Mouse (Mus musculus) neural tube, embryonic 14.5 days (tissue): ENCODE data around the gene Ugt1a6a. TPM values are rescaled to one million over a fixed set of nuclear protein-coding genes. Genes with fewer than 3 reads are reported as not detected.
"Not testable (repeated sequence)": the region's sequence is repeated elsewhere in the genome, so short reads cannot be mapped to it uniquely, and the experiment has no call there.

Experiments used
- ATAC-seq: fragments of 200-750 bp; cut with Nextera tagmentation; 2 replicates; pipeline ENCODE4 v1.8.0; 2017; ENCODE audit warnings: low read depth, mild to moderate bottlenecking, moderate TSS enrichment, moderate library complexity
- H3K27ac ChIP-seq: fragments of 300-500 bp; sonication (generic); 2 replicates; pipeline ENCODE4 v1.5.1; 2014; ENCODE audit warnings: low read depth, mild to moderate bottlenecking, control low read depth, low read length, moderate library complexity, mixed read lengths
- H3K27me3 ChIP-seq: fragments of 300-500 bp; sonication (generic); 2 replicates; pipeline ENCODE4 v1.6.1; 2014; ENCODE audit warnings: low read length; ENCODE audit not compliant: control insufficient read depth, insufficient read depth
- H3K36me3 ChIP-seq: fragments of 300-500 bp; sonication (generic); 2 replicates; pipeline ENCODE4 v1.6.1; 2014; ENCODE audit warnings: low read length, mixed read lengths; ENCODE audit not compliant: control insufficient read depth, insufficient read depth
- H3K4me1 ChIP-seq: fragments of 300-500 bp; sonication (generic); 2 replicates; pipeline ENCODE4 v1.6.1; 2014; ENCODE audit warnings: low read length; ENCODE audit not compliant: control insufficient read depth, insufficient read depth
- H3K4me2 ChIP-seq: fragments of 300-500 bp; sonication (generic); 2 replicates; pipeline ENCODE4 v1.6.1; 2014; ENCODE audit warnings: mild to moderate bottlenecking, low read depth, low read length, control low read depth
- H3K4me3 ChIP-seq: fragments of 300-500 bp; sonication (generic); 2 replicates; pipeline ENCODE4 v1.5.1; 2014; ENCODE audit warnings: low read depth, low read length, control low read depth, mixed read lengths
- H3K9ac ChIP-seq: fragments of 300-500 bp; sonication (generic); replicated peaks from 2 replicates; pipeline ENCODE4 v1.6.1; 2014; ENCODE audit warnings: low read depth, mild to moderate bottlenecking, control low read depth, low read length, mixed read lengths
- H3K9me3 ChIP-seq: fragments of 300-500 bp; sonication (generic); 2 replicates; pipeline ENCODE4 v1.6.1; 2016; ENCODE audit warnings: low read length; ENCODE audit not compliant: control insufficient read depth
- WGBS: fragments of 180-500 bp; shearing (Covaris S2); extraction: QIAGEN DNeasy Blood & Tissue Kit; methylation state at CpG from one replicate; pipeline ENCODE4 v1.1.7; 2014; 5-methylcytosine and 5-hydroxymethylcytosine counted together
- polyA plus RNA-seq: library from polyadenylated mRNA; unstranded; fragments of >200 nt; fragmentation: Nextera tagmentation; extraction: Ambion mirVana; gene quantifications from 2 replicates; pipeline ENCODE4 v1.2.1, GENCODE M21; 2014

Ugt1a6a gene
- polyA plus RNA-seq, 1 experiment from 2014 or later, result 0.76 TPM

DNA sequence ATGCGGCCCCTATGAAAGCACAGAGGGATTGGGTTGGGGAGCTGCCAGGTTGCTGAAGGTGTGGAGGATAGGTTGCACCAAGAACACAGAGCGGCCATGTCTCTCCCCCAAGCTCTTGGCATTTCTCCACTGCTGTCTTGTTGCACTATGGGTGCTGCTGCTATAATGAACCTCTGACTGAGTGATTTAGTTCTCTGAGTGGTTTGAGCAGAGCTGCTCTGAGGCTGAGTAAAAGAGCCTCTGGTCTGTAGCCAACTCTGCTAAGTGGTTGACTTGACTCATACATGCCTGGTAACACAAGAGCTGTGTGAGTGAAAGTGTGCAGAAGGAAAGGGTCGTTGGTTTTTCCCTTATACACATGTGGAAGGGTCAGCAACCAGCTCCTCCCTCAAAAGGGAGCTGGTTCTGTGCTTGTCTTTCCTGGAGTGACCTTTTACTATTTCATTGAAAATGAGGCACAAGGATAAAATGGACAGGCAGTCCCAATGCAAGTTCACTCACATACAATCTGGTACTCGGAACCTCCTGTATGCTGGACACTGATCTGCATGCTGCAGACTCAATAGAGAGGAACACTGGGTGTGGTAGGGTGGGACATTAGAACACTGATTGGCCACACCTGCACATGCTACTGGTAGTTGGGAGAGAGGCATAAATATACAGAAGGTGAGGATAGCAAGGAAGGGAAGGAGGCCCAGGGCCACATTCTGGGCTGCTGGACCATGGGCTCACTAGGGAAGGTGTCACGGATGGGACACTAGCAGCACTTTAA is 30.7 kb upstream of the Ugt1a6a start:
- not testable (repeated sequence) for H3K27me3 ChIP-seq, ATAC-seq, H3K36me3 ChIP-seq, H3K4me3 ChIP-seq, H3K9me3 ChIP-seq, H3K9ac ChIP-seq, H3K27ac ChIP-seq, H3K4me2 ChIP-seq, H3K4me1 ChIP-seq
- 87% methylated on average over 4 of the region's 5 CpGs for WGBS

GRCm38 (mm10) chr1:88104667-88105430 is 29.8 kb upstream of the Ugt1a6a start:
- H3K9ac ChIP-seq, result no peak overlapping the region
- H3K9me3 ChIP-seq, result no peaks in the 10 kb centered on the region
- no peaks in the 10 kb centered on the region for H3K36me3 ChIP-seq
- H3K27ac ChIP-seq, result no peak overlapping the region
- H3K4me3 ChIP-seq, result no peak overlapping the region
- no peaks in the 10 kb centered on the region for H3K4me1 ChIP-seq
- WGBS, result 88% methylated on average over 1 of the region's 1 CpGs
- no peaks in the 10 kb centered on the region for H3K27me3 ChIP-seq
- ATAC-seq, result no peak
- H3K4me2 ChIP-seq, result no peak overlapping the region

DNA sequence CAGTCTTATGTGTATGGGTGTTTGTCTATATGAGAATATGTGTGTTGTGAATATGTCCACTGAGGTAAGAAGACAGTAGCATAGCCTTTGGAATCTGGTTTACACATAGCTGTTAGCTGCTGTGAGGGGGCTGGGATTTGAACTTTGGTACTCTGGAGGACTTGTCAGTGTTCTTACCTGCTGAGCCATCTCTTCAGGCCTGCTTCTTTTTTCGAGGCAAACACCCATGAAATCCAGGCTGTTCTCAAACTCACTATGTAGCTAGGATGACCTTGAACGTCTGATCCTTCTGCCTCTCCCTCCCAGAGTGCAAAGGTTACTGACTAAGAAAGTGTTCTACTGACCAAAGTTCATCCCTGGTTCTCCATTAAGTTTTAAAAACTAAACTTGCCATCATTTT is 29.0 kb upstream of the Ugt1a6a start:
- Histone ChIP-seq H3K9ac (no peak overlapping the region), H3K27me3 (no peaks in the 10 kb centered on the region), H3K27ac (no peak overlapping the region), H3K9me3 (no peaks in the 10 kb centered on the region), H3K36me3 (no peaks in the 10 kb centered on the region), H3K4me3 (no peak overlapping the region), H3K4me2 (no peak overlapping the region), H3K4me1 (no peaks in the 10 kb centered on the region)
- 69% methylated on average over 2 of the region's 2 CpGs for WGBS
- ATAC-seq, result no peak

DNA sequence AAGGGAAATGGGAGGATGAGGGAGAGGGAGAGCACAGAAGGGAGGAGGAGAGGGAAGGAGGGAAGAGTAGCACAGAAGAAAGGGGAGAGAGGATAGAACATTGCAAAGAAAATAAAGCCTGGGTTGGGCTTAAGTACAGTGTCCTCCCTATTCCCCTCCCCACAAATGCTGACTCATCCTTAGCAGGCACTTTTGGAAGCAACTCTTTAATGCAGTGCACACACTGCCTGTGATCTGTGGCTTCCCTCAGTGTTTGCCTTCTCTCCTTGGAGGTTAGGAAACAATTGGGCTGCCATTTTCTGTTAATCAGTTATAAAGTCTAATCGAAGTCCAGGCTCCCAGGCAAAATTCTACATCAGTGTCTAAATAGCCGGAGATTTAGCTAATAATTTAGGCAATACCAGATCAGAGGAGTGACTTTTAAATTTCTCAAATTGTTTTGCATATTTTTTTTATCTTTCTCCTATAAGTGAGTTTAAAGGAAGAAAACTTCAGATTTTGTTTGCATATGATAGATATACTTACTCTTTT is 25.5 kb upstream of the Ugt1a6a start:
- H3K4me3 ChIP-seq, H3K9ac ChIP-seq, ATAC-seq, H3K27ac ChIP-seq, H3K9me3 ChIP-seq, H3K4me2 ChIP-seq, H3K4me1 ChIP-seq, H3K27me3 ChIP-seq, H3K36me3 ChIP-seq: not testable (repeated sequence)
- 86% methylated on average over 2 of the region's 2 CpGs for WGBS

GRCm38 (mm10) chr1:88109604-88110003 is 25.0 kb upstream of the Ugt1a6a start:
- not testable (repeated sequence) for H3K4me2 ChIP-seq, H3K27ac ChIP-seq, H3K4me3 ChIP-seq, H3K36me3 ChIP-seq, H3K27me3 ChIP-seq, H3K9ac ChIP-seq, H3K4me1 ChIP-seq, ATAC-seq, H3K9me3 ChIP-seq
- 95% methylated on average over 2 of the region's 2 CpGs for WGBS

DNA sequence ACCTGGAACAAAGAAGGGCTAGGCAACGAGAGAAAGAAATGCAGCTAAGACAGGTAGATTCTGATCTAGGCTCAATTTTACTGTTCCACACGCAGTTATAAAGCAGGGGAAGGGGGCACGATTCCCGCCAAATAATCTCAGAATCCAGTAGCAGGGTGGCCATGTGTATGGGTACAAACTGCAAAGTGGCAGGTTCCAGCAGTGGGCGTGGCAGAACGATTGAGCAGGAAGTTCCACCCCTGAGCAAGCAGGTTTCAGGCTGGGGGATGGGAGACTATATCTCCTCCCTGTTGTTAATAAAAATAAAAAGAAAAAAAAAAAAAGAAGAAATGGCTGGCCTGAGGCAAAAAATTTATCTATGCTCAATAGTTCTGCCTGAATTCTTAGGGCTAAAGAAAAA is 21.8 kb upstream of the Ugt1a6a start:
- WGBS, result 94% methylated on average over 6 of the region's 6 CpGs
- not testable (repeated sequence) for H3K27me3 ChIP-seq, ATAC-seq

GRCm38 (mm10) chr1:88120550-88120949 is 14.1 kb upstream of the Ugt1a6a start:
- not testable (repeated sequence) for ATAC-seq

More for the DNA sequence above, 21.8 kb upstream of the Ugt1a6a start:
- not testable (repeated sequence) for H3K9ac ChIP-seq, H3K27ac ChIP-seq, H3K9me3 ChIP-seq, H3K36me3 ChIP-seq, H3K4me1 ChIP-seq, H3K4me2 ChIP-seq, H3K4me3 ChIP-seq

DNA sequence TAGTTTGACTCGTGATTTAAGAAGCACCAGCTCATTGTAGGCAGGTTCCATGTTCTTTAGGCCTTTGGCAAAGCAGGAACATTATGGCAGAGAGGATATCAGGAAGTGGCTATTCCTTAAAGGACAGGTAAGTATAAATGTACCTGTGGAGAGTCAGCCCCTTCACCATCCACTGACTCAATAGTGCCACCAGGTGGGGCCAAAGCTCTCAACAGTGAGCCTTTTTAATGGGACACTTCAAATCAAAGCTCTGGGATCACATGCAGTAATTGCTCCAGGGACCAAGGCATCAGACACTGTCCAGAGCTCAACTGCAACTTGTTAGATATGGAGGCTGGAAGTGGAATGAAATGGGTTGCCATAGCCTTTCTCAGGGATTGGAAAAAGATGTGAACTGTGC is 13.1 kb upstream of the Ugt1a6a start:
- H3K36me3 ChIP-seq, H3K4me3 ChIP-seq, ATAC-seq, H3K4me2 ChIP-seq, H3K9ac ChIP-seq, H3K27ac ChIP-seq, H3K9me3 ChIP-seq, H3K27me3 ChIP-seq, H3K4me1 ChIP-seq: not testable (repeated sequence)
- WGBS, result no CpG with 5 or more reads among the region's 1 CpGs

More at GRCm38 (mm10) chr1:88120550-88120949, 14.1 kb upstream of the Ugt1a6a start:
- not testable (repeated sequence) for H3K9ac ChIP-seq, H3K4me3 ChIP-seq, H3K4me1 ChIP-seq, H3K4me2 ChIP-seq, H3K27ac ChIP-seq, H3K9me3 ChIP-seq, H3K27me3 ChIP-seq, H3K36me3 ChIP-seq
- WGBS, result 14% methylated on average over 3 of the region's 4 CpGs

DNA sequence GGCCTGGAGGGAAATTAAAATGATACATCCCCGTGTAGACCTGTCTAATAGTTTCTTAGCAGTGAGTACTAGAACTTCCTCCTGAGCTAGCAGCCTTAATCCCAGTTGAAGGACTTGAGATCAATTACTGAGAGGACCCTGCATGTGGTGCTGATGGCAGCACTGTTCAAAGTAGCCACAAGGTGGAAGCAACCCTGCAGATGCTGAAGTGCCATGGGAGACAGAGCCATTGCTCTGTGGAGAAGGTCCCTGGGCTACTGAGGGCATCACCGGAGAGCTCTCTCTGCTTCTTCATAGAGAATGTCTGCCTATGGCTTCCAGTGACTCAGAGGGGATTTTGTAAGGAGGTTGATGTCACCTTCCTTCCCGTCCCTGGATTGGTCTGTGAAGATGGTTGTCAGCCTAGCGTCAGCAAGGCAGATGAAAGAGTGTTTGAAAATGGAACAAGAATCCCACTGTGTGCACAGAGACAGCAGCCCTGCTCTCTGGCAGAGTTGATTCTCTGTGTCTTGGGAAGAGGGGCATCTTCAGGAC is 8.7 kb upstream of the Ugt1a6a start:
- H3K9ac ChIP-seq, H3K27me3 ChIP-seq, H3K36me3 ChIP-seq, H3K4me1 ChIP-seq, H3K4me3 ChIP-seq, ATAC-seq, H3K4me2 ChIP-seq, H3K27ac ChIP-seq, H3K9me3 ChIP-seq: not testable (repeated sequence)
- WGBS, result 87% methylated on average over 3 of the region's 4 CpGs
